Mouse (Mus musculus): ENCODE data around the gene Fbxo45.

DNA sequence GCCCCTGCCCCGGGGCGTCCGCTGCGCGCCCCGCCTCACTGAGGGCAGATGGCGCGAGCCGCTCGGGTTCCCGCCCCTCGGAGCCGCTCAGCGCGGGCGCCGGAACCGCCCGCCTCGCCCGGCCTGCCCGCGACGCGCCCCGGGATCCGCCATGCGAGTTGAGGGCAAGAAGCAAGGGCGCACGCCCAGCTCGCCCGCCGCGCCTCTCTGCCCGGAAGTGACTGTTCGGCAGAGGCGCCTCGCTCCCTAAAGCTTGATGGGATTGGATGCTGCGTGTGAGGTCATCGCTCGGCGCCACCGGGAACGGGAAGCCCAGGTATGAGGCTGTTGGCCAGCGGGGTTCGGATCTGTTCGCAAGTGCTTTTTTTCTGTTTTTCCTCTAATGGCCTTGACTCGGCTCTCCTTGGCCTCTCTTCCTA is at the start of gene Fbxo45, which contains the start of gene Wdr53:
- TF ChIP-seq CTCF (IDR thresholded peaks at IDR 0.05), result no peak
- peak; percentile 80 for TF ChIP-seq EP300 (IDR thresholded peaks at IDR 0.05; ENCODE audit: insufficient read depth, low read depth, low read length)
